Mouse (Mus musculus) hindbrain, embryonic 10.5 days (tissue): ENCODE results near the gene Izumo2. TPM values are rescaled to one million over a fixed set of nuclear protein-coding genes. Genes with fewer than 3 reads are reported as not detected.

ENCODE experiments used
- DNase-seq: peaks from one replicate; pipeline ENCODE4 v3.0.0-alpha.2; 2017; ENCODE audit warnings: low spot score
- H3K27ac ChIP-seq: fragments of 300-500 bp; sonication (generic); 2 replicates; pipeline ENCODE4 v1.5.1; 2016; ENCODE audit warnings: mild to moderate bottlenecking, moderate library complexity
- H3K27me3 ChIP-seq: fragments of 300-500 bp; sonication (generic); 2 replicates; pipeline ENCODE4 v1.6.1; 2016; ENCODE audit warnings: mild to moderate bottlenecking; ENCODE audit not compliant: poor library complexity, insufficient read depth, severe bottlenecking
- H3K36me3 ChIP-seq: fragments of 300-500 bp; sonication (generic); 2 replicates; pipeline ENCODE4 v1.6.1; 2016; ENCODE audit warnings: mild to moderate bottlenecking, moderate library complexity
- H3K4me1 ChIP-seq: fragments of 300-500 bp; sonication (generic); replicated peaks from 2 replicates; pipeline ENCODE4 v1.6.1; 2016; ENCODE audit warnings: mild to moderate bottlenecking
- H3K4me3 ChIP-seq: fragments of 300-500 bp; sonication (generic); 2 replicates; pipeline ENCODE4 v1.5.1; 2016; ENCODE audit warnings: mild to moderate bottlenecking, moderate library complexity
- H3K9me3 ChIP-seq: fragments of 300-500 bp; sonication (generic); 2 replicates; pipeline ENCODE4 v1.6.1; 2016; ENCODE audit warnings: mild to moderate bottlenecking, moderate library complexity
- WGBS: fragments of 180-500 bp; shearing (Covaris S2); methylation state at CpG from one replicate; pipeline ENCODE4 v1.1.7; 2016; 5-methylcytosine and 5-hydroxymethylcytosine counted together
- polyA plus RNA-seq: library from polyadenylated mRNA; unstranded; fragments of >200 nt; fragmentation: Nextera tagmentation; extraction: Ambion mirVana; gene quantifications from 2 replicates; pipeline ENCODE4 v1.2.1, GENCODE M21; 2016

Gene Izumo2
- polyA plus RNA-seq, 1 experiment from 2014 or later: not detected

DNA sequence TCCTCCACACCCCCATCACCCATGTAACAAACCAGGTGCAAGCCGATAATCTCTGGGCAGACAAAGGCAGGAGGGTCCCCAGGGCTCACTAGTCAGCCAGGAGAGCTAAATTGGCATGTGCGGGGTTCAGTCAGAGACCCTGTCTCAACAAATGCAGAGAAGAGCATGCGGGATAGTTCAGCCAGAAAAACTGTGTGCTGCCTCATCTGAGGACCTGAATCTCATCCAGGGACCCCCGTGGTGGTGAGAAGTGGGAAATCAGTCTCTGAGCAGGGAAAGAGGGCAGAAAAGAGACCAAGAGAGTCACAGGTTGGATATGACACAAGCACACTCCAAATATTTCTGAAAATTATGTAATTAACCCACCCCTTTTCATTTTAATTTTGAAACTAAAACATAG is 32.4 kb upstream of the Izumo2 start:
- Histone ChIP-seq H3K9me3 (0 out of 2 replicates have a peak, but pooled peaks cover 4% of the 10 kb centered on the region), H3K4me1 (peaks cover 11% of the 10 kb centered on the region), H3K27ac (no peak overlapping the region), H3K36me3 (no peaks in the 10 kb centered on the region), H3K27me3 (peaks cover 20% of the 10 kb centered on the region), H3K4me3 (no peak overlapping the region)
- WGBS: 62% methylated on average over 4 of the region's 4 CpGs
- no peak for DNase-seq

GRCm38 (mm10) chr7:44676611-44677010 is 31.9 kb upstream of the Izumo2 start:
- no peaks in the 10 kb centered on the region for H3K36me3 ChIP-seq
- no peak for DNase-seq
- 0 out of 2 replicates have a peak, but pooled peaks cover 7% of the 10 kb centered on the region for H3K9me3 ChIP-seq
- no peak overlapping the region for H3K4me3 ChIP-seq
- H3K4me1 ChIP-seq: peaks cover 6% of the 10 kb centered on the region
- H3K27ac ChIP-seq: no peak overlapping the region
- WGBS: 71% methylated on average over 2 of the region's 2 CpGs
- H3K27me3 ChIP-seq: peaks cover 16% of the 10 kb centered on the region

DNA sequence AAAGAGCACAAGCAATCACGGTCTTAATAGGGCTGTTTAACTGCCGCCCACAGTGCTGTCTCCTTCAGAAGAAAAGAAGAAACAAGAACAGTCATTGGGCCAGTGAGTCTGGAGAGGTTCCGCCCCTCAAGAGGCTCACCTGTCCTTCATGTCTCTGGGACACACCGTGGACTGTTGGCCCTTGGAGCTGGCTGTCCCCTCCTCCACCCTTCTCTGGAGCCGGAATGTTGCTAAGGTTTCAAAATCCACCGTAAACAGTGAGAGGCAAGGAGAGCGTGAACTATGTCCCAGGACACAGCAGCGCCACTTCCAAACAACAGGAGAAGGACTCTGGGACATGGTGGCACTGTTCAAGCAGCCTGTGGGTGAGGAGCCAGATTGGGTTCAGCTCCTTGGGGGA is 24.9 kb upstream of the Izumo2 start:
- Histone ChIP-seq H3K4me1 (peaks cover 5% of the 10 kb centered on the region; the same call in 1 of the 2 replicates), H3K4me3 (no peak overlapping the region), H3K36me3 (no peaks in the 10 kb centered on the region), H3K9me3 (0 out of 2 replicates have a peak, but pooled peaks cover 4% of the 10 kb centered on the region), H3K27me3 (no peaks in the 10 kb centered on the region), H3K27ac (no peak overlapping the region)
- WGBS: 83% methylated on average over 8 of the region's 8 CpGs
- no peak for DNase-seq

DNA sequence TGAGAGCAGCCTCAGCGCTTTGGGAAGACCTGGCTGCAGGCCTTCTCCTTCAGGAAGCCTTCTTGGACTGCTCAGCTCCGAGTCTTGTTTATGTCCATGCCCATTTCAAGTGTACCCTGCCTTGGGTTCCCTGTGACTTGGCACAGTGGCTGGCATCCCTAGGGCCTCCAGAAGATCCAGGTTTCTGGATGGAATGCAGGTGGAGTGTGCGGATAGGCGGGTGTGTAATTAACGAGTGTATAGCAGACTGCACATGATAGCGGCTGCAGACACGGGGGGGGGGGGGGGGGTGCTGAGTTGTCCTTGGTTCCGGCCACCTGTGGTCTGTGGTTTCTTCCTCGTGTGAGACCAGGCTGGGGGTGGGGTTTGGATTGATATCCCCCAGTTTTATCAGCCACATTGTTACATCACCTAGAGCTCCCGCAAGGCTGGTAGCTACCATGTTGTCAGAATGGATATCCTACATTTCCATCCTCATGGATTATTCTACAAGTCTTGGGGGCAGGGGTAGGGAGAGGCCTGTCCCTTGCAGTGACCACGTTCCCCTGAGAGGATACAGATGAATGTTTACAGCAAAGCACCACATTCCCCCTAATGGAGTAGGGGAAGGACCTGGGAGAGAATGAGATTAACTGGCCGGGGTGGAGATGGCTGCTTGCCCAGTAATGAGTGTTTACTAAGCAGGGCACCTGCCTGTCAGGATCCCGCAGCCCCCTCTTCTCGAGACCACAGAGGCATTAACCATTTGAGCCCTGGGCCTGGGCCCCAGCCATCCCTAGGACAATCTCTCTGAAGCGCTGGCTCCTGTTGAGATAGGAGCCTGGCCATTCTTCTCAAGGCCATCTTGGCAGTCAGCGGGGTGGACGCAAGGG is 22.8 kb upstream of the Izumo2 start:
- H3K27ac ChIP-seq: no peak overlapping the region
- DNase-seq: no peak
- H3K9me3 ChIP-seq: 0 out of 2 replicates have a peak, but pooled peaks cover 4% of the 10 kb centered on the region
- no peaks in the 10 kb centered on the region for H3K27me3 ChIP-seq
- peaks cover 5% of the 10 kb centered on the region; the same call in 1 of the 2 replicates for H3K4me1 ChIP-seq
- 75% methylated on average over 17 of the region's 17 CpGs for WGBS
- H3K36me3 ChIP-seq: no peaks in the 10 kb centered on the region
- no peak overlapping the region for H3K4me3 ChIP-seq

DNA sequence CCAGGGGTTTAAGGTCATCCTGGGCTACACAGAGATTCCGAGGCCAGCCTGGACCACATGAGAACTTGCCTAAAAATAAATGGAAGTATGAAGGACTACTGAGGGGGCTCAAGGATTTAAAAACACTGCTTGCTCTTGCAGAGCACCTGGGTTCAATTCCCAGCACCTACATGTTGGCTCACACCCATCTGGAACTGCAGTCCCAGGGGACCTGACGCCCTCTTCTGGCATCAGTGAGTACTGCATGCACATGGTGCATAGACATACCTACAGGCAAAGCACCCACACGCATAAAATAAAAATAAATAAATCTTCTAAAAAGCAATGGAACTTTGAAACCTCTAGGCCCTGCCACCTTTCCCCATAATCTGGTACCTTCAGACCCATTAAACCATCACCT is 19.7 kb upstream of the Izumo2 start:
- H3K36me3 ChIP-seq: no peaks in the 10 kb centered on the region
- H3K27me3 ChIP-seq: no peaks in the 10 kb centered on the region
- H3K4me1 ChIP-seq: peaks cover 5% of the 10 kb centered on the region; the same call in 1 of the 2 replicates
- H3K9me3 ChIP-seq: no peaks in the 10 kb centered on the region
- no peak overlapping the region for H3K27ac ChIP-seq
- WGBS: 68% methylated on average over 3 of the region's 3 CpGs
- DNase-seq: no peak
- no peak overlapping the region for H3K4me3 ChIP-seq

DNA sequence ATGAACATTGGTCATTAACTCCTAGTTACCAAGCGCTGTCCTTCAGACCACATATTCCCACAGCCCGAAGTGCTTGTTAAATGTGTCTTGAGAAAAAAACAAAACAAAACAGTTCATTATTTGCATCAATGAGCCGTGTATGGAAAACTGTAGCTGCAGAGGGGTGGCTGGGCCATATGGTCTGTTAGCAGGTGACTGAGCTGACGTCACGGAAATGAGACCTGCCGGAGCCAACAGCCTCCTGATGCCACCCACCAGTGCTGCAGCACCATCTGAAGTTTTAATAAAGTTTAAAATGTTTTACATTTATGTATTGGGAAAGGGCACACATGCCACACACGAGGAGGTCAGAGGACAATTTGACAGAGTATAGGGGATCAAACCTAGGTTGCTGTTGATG is 19.2 kb upstream of the Izumo2 start:
- H3K4me3 ChIP-seq: no peak overlapping the region
- 95% methylated on average over 7 of the region's 7 CpGs for WGBS
- H3K36me3 ChIP-seq: no peaks in the 10 kb centered on the region
- no peak overlapping the region for H3K27ac ChIP-seq
- no peaks in the 10 kb centered on the region for H3K27me3 ChIP-seq
- no peaks in the 10 kb centered on the region for H3K9me3 ChIP-seq
- no peak for DNase-seq
- peaks cover 5% of the 10 kb centered on the region; the same call in 1 of the 2 replicates for H3K4me1 ChIP-seq

DNA sequence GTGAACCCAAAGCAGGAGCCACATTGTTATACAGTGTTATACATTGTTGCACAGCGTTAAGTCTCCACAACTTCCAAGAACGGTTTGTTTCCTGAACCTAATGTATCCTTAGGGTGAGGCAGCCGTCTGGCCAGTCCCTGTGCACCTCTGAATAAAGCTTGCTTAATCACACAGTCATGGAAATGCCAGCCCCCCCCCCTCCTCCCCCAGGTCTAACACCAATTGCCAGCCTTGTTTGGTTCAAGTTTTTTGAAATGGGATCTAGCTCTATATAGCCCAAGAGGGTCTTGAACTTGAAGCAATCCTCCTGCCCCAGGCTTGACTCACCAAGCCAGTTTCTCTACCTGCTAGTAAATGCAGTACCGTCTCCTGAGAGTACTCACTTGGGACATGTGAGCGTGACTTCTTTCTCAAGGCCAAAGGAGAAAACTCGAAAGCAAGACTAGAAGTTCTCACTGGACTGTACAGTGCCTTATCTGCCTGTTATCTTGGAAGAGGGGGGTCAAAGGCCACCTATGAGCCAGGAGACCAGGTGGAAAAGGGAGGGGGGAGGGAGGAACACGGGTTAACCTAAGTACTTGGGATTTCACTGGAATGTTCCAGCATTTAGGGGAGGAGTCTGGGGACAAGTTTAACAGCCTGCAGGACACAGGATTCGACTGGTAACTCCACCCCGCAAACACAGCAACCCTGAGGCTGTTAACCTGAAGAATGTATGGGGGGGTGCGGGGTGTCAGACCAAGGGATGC is 14.9 kb upstream of the Izumo2 start:
- DNase-seq: no peak
- Histone ChIP-seq H3K4me1 (peaks cover 12% of the 10 kb centered on the region), H3K27ac (no peak overlapping the region), H3K9me3 (no peaks in the 10 kb centered on the region), H3K4me3 (no peak overlapping the region), H3K27me3 (peaks cover 10% of the 10 kb centered on the region; the same call in 1 of the 2 replicates), H3K36me3 (no peaks in the 10 kb centered on the region)
- 76% methylated on average over 10 of the region's 10 CpGs for WGBS

DNA sequence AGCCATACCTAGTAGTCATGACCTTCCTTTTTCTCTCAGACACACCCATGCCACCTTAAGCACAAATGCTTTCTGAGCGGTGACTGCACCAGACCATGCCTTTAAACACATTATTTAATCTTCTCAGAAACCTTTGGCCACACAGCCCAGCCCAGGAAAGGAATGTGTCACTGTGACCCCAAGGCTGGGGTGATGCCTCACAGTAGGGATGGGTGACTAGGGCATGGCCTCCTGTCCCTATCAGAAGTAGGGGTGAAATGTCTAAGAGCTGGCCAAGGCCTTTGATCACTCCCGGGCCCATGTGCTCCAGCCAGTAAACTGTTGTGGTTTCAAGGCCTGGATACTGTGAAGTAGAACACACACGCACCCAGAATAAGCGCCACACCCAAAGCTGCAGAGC is 13.3 kb upstream of the Izumo2 start:
- 85% methylated on average over 4 of the region's 4 CpGs for WGBS

DNA sequence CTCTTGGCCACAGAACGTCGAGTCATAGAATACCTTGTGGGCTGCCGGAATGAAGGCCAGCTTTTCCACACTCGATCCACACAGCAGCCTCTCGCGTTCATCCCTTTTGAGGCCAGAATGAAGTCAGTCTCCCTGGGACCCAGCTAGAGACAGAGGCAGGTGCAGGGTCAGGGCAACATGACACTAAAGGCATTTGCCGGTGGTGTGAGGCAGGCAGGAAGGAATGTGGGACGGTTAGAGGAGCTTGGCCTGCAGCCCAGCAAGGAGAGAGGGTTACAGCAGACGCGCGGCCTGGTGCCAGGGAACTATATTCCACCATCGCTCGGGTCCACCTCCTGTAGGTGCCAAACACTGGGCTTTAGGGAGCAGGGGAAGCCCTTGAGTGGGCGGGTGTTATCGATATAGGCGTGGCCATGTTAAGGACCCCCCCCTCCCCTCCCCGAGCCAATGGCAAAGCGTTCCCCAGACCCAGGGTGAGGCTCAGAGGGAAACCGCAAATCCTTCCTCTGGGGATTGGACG is 11.3 kb upstream of the Izumo2 start:
- peak overlapping the region; percentile 19; the same call in 1 of the 2 replicates for H3K27ac ChIP-seq
- no peaks in the 10 kb centered on the region for H3K36me3 ChIP-seq
- no peaks in the 10 kb centered on the region for H3K9me3 ChIP-seq
- peaks cover 20% of the 10 kb centered on the region for H3K4me1 ChIP-seq
- H3K4me3 ChIP-seq: no peak overlapping the region
- WGBS: 18% methylated on average over 20 of the region's 20 CpGs
- peak; percentile 18 for DNase-seq
- H3K27me3 ChIP-seq: peaks cover 10% of the 10 kb centered on the region; the same call in 1 of the 2 replicates

More for the DNA sequence above, 13.3 kb upstream of the Izumo2 start:
- DNase-seq: no peak
- H3K27me3 ChIP-seq: peaks cover 10% of the 10 kb centered on the region; the same call in 1 of the 2 replicates
- no peaks in the 10 kb centered on the region for H3K36me3 ChIP-seq
- H3K9me3 ChIP-seq: no peaks in the 10 kb centered on the region
- H3K27ac ChIP-seq: no peak overlapping the region
- no peak overlapping the region for H3K4me3 ChIP-seq
- H3K4me1 ChIP-seq: peaks cover 12% of the 10 kb centered on the region

DNA sequence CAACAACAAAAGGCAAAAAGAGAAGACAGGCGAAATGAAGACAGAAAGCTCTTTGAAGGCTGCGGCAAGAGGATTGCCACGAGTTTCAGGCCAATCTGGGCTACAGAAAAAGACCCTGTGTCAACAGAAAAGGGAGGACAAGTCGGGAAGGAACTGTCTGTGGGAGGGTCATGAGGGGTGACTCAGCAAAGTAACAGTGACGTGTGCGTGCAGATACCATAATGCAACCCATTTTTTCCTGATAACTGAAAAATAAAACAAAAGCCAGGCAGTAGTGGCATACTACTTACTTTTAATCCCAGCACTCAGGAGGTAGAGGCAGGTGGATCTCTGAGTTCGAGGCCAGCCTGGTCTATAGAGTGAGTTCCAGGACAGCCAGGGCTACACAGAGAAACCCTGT is 10.6 kb upstream of the Izumo2 start:
- no peaks in the 10 kb centered on the region for H3K9me3 ChIP-seq
- no peak overlapping the region for H3K4me3 ChIP-seq
- H3K27ac ChIP-seq: no peak overlapping the region
- 69% methylated on average over 7 of the region's 7 CpGs for WGBS
- H3K36me3 ChIP-seq: no peaks in the 10 kb centered on the region
- no peak for DNase-seq
- peaks cover 10% of the 10 kb centered on the region; the same call in 1 of the 2 replicates for H3K27me3 ChIP-seq
- peaks cover 21% of the 10 kb centered on the region for H3K4me1 ChIP-seq

- peak; percentile 47 for DNase-seq
- H3K27ac ChIP-seq: peak overlapping the region; percentile 35; the same call in 1 of the 2 replicates
- H3K4me1 ChIP-seq: peaks cover 20% of the 10 kb centered on the region
- H3K9me3 ChIP-seq: peaks cover 8% of the 10 kb centered on the region; the same call in 1 of the 2 replicates
- WGBS: 7% methylated on average over 6 of the region's 6 CpGs
- H3K4me3 ChIP-seq: no peak overlapping the region
- H3K27me3 ChIP-seq: peaks cover 4% of the 10 kb centered on the region; the same call in 1 of the 2 replicates
- H3K36me3 ChIP-seq: no peaks in the 10 kb centered on the region
Measured at GRCm38 (mm10) chr7:44701921-44702320, 6.6 kb upstream of the Izumo2 start.

GRCm38 (mm10) chr7:44702985-44703384 is 5.6 kb upstream of the Izumo2 start:
- Histone ChIP-seq H3K4me3 (no peak overlapping the region), H3K4me1 (peaks cover 10% of the 10 kb centered on the region), H3K9me3 (peaks cover 8% of the 10 kb centered on the region; the same call in 1 of the 2 replicates), H3K27ac (no peak overlapping the region), H3K36me3 (no peaks in the 10 kb centered on the region), H3K27me3 (no peaks in the 10 kb centered on the region)
- WGBS: 80% methylated on average over 8 of the region's 8 CpGs
- no peak for DNase-seq
